Mouse (Mus musculus) limb, embryonic 14.5 days (tissue): ENCODE results near the gene Gm28635. TPM values are rescaled to one million over a fixed set of nuclear protein-coding genes. Genes with fewer than 3 reads are reported as not detected.

Experiments
- ATAC-seq: fragments of 200-750 bp; cut with Nextera tagmentation; 2 replicates; pipeline ENCODE4 v1.8.0; 2017; ENCODE audit warnings: low read depth, moderate number of reproducible peaks, moderate TSS enrichment; ENCODE audit not compliant: low FRiP score
- DNase-seq: peaks from one replicate; pipeline ENCODE4 v3.0.0-alpha.2; 2015; ENCODE audit warnings: low spot score
- H3K27ac ChIP-seq: fragments of 300-500 bp; sonication (generic); replicated peaks from 2 replicates; pipeline ENCODE4 v1.5.1; 2014; ENCODE audit warnings: low read depth, mild to moderate bottlenecking, low read length, moderate library complexity, mixed read lengths
- H3K27me3 ChIP-seq: fragments of 300-500 bp; sonication (generic); 2 replicates; pipeline ENCODE4 v1.6.1; 2014; ENCODE audit warnings: low read length, mixed read lengths; ENCODE audit not compliant: control insufficient read depth, insufficient read depth
- H3K36me3 ChIP-seq: fragments of 300-500 bp; sonication (generic); 2 replicates; pipeline ENCODE4 v1.6.1; 2014; ENCODE audit warnings: mild to moderate bottlenecking, low read length, moderate library complexity, mixed read lengths; ENCODE audit not compliant: control insufficient read depth, insufficient read depth
- H3K4me1 ChIP-seq: fragments of 300-500 bp; sonication (generic); 2 replicates; pipeline ENCODE4 v1.6.1; 2014; ENCODE audit warnings: antibody characterized with exemption, low read length, mixed read lengths; ENCODE audit not compliant: control insufficient read depth, insufficient read depth
- H3K4me2 ChIP-seq: fragments of 300-500 bp; sonication (generic); replicated peaks from 2 replicates; pipeline ENCODE4 v1.6.1; 2014; ENCODE audit warnings: low read depth, mild to moderate bottlenecking, low read length, moderate library complexity; ENCODE audit not compliant: severe bottlenecking
- H3K4me3 ChIP-seq: fragments of 300-500 bp; sonication (generic); replicated peaks from 2 replicates; pipeline ENCODE4 v1.5.1; 2014; ENCODE audit warnings: low read length
- H3K9ac ChIP-seq: fragments of 300-500 bp; sonication (generic); 2 replicates; pipeline ENCODE4 v1.6.1; 2014; ENCODE audit warnings: mild to moderate bottlenecking, low read depth, low read length, moderate library complexity; ENCODE audit not compliant: severe bottlenecking
- H3K9me3 ChIP-seq: fragments of 300-500 bp; sonication (generic); 2 replicates; pipeline ENCODE4 v1.6.1; 2016; ENCODE audit warnings: low read length; ENCODE audit not compliant: control insufficient read depth
- POLR2A ChIP-seq: fragments of 200-500 bp; IDR thresholded peaks from 2 replicates; pipeline ENCODE4 v1.8.0; 2012; ENCODE audit warnings: inconsistent platforms, mild to moderate bottlenecking, moderate library complexity, borderline replicate concordance; ENCODE audit not compliant: insufficient read depth, insufficient read length; ENCODE audit errors: extremely low read depth
- WGBS: fragments of 180-500 bp; shearing (Covaris S2); extraction: QIAGEN DNeasy Blood & Tissue Kit; methylation state at CpG from one replicate; pipeline ENCODE4 v1.1.7; 2014; 5-methylcytosine and 5-hydroxymethylcytosine counted together
- polyA plus RNA-seq, 2 experiments: library from polyadenylated mRNA; depleted of rRNA in 1 of 2; stranded (reverse) in 1 of 2; unstranded in 1 of 2; fragments of >200 nt; fragmentation: Nextera tagmentation in 1 of 2; extraction: Ambion mirVana in 1 of 2; gene quantifications; 2 replicates each; pipeline versions ENCODE4 v1.2.1 to v1.2.3; 2012 to 2014

Gene Gm28635
- polyA plus RNA-seq, 2 experiments, result not detected

DNA sequence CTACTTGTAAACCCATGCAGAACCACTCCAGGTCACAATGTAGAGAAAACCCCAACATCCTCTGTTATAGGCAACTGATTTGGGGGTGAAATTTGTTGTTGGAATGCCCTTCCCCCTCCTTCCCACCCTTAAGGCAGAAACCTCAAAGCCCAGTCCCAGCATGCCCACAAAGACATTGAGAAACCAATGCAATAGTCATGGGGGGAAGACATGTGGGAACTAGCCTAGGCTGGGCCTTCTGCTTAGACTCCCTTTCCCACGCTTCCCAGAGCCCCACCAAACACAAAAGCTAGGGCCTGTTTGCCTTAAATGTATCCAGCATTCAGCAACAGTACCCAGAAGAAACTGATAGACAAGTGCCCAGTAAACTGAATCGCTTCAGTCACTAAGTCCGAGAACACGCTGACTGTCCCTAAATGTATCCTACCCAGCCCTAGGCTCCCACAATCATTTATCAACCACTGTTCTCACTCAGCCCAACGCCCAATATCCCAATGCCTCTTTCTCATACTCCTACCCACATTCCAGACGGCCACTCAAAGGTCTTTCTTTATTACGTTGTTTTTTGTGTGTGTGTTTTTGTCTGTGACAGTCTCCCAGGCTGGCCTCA is 51.4 kb downstream of the Gm28635 start:
- Histone ChIP-seq H3K9me3 (no peaks in the 10 kb centered on the region), H3K4me1 (no peaks in the 10 kb centered on the region; the same call in 1 of the 2 replicates), H3K4me3 (no peak overlapping the region), H3K36me3 (peaks cover 18% of the 10 kb centered on the region), H3K27me3 (no peaks in the 10 kb centered on the region), H3K4me2 (no peak overlapping the region), H3K27ac (no peak overlapping the region), H3K9ac (no peak overlapping the region)
- ATAC-seq, result no peak
- DNase-seq, result no peak
- 74% methylated on average over 7 of the region's 7 CpGs for WGBS
- no peak for TF ChIP-seq POLR2A

DNA sequence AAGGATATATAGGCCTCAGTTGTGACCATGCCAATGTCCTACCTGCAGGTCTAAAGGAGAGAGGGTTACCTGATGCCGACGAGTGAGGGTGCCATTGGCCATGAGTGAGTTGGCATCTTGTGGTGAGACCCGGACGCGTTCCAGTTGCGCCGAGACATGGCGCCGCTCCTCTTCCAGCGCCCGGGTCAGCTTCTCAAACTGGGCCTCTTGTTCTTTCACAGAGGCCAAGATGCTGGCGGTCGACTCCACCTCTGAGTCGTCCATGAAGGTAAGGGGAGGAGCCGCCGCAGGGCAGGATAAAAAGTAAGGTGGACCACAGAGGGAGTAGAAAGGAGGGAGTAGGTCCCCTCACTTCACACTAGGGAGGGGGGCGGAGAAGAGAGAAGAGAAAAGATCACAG is 53.6 kb downstream of the Gm28635 start:
- TF ChIP-seq POLR2A, result no peak
- H3K36me3 ChIP-seq, result peaks cover 40% of the 10 kb centered on the region
- H3K27me3 ChIP-seq, result no peaks in the 10 kb centered on the region
- 94% methylated on average over 17 of the region's 17 CpGs for WGBS
- no peak overlapping the region for H3K9ac ChIP-seq
- no peak overlapping the region for H3K27ac ChIP-seq
- H3K4me2 ChIP-seq, result no peak overlapping the region
- no peaks in the 10 kb centered on the region for H3K4me1 ChIP-seq
- ATAC-seq, result no peak
- no peak overlapping the region for H3K4me3 ChIP-seq
- no peaks in the 10 kb centered on the region for H3K9me3 ChIP-seq
- DNase-seq, result no peak

DNA sequence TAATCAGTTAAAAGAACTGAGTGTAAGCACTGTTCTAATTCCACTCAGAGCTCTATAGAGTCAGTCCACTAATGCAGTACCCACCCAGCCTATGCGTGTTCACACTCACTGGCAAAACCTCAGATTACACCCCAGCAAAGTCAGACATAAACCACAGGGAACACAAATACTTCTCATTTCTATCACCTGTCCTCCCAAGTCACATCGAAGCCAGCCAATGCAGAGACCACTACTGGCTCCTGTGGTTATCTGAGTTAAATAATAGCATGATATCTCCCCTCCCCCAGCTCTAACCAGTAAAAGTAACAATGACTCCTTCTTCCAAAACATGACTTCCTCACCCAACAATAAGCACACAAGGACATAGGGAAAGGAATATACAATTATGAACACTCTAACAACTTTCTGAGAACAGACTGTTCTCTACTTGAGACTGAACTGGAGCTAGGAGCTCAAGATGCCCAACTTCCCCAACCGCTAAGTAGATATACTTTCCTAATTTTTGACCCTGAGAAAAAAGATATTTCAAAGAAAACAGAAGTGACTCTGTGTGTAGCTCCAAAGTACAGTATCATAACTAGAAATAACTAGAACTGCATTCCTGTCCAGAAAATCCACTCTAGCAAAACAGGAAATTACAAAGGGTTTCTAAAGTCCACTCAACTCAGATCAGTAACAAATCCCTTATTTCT is 54.3 kb downstream of the Gm28635 start:
- Histone ChIP-seq H3K36me3 (peaks cover 46% of the 10 kb centered on the region), H3K4me2 (no peak overlapping the region), H3K27ac (no peak overlapping the region), H3K27me3 (no peaks in the 10 kb centered on the region), H3K4me1 (no peaks in the 10 kb centered on the region), H3K9ac (no peak overlapping the region), H3K9me3 (no peaks in the 10 kb centered on the region), H3K4me3 (no peak overlapping the region)
- TF ChIP-seq POLR2A, result no peak
- DNase-seq, result no peak
- 87% methylated on average over 3 of the region's 3 CpGs for WGBS
- no peak for ATAC-seq

DNA sequence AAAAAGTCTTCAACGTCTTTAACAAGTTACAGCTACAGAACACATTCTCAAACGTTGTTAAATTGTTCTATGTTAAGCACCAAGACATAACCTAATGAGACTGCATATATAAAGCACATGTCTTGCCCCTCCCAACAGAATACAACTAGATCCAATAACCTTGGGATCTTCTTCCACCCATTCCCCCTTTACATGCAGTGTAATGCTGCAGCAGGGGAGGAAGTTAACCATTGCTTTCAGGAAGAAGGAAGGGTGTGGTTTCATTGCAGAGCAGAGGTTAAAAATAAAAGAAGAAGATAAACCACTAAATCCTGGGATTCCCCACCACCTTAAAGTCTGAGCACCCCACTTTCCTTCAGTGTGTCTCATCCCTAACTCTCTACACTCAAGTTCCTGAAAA is 55.2 kb downstream of the Gm28635 start:
- WGBS, result 82% methylated on average over 2 of the region's 2 CpGs

DNA sequence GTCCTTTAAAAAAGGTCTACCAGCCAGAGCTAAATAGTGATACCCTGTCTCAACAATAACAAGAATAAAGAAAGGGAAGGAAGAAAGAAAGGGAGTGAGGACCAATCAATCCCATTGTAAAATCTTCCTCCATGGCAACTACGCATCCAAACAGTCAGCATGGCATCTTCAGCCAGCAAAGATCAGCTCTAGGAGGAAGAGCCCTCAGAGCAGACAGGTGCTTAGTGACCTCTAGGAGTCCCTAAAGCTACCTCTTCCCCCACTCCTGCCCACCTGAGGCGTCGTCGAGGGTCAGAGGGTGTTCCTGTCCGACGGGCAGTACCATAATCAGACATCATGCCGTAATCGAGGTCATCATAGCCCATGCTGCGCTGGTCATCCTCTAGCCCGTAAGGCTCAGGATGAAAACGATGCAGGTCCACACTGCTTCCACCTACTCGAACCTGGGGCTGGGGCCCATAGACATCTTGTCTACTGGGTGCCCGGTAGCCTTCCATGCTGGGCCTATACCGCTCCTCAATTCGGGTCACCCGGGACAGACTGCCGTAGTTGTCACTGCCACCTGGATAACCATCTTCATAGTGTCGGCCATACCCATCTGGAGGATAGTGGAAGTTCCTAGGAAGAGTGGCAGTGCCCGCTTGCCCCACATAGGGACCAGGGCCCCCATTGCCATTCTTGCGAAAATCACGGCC is 58.0 kb downstream of the Gm28635 start:
- no peaks in the 10 kb centered on the region for H3K4me1 ChIP-seq
- H3K4me3 ChIP-seq, result no peak overlapping the region
- H3K9ac ChIP-seq, result no peak overlapping the region
- H3K27me3 ChIP-seq, result no peaks in the 10 kb centered on the region
- no peaks in the 10 kb centered on the region for H3K9me3 ChIP-seq
- H3K27ac ChIP-seq, result no peak overlapping the region
- H3K4me2 ChIP-seq, result no peak overlapping the region
- TF ChIP-seq POLR2A, result no peak
- DNase-seq, result no peak
- peaks cover 69% of the 10 kb centered on the region for H3K36me3 ChIP-seq
- no peak for ATAC-seq
- whole genome bisulfite sequencing, result 96% methylated on average over 21 of the region's 21 CpGs

More for the DNA sequence above, 55.2 kb downstream of the Gm28635 start:
- Histone ChIP-seq H3K36me3 (peaks cover 46% of the 10 kb centered on the region), H3K9ac (no peak overlapping the region), H3K4me3 (no peak overlapping the region), H3K27ac (no peak overlapping the region), H3K9me3 (no peaks in the 10 kb centered on the region), H3K4me2 (no peak overlapping the region), H3K4me1 (no peaks in the 10 kb centered on the region), H3K27me3 (no peaks in the 10 kb centered on the region)
- no peak for TF ChIP-seq POLR2A
- no peak for ATAC-seq
- DNase-seq, result no peak
